Mouse (Mus musculus): ENCODE data around the gene Dynll1.
A peak's percentile ranks its signal among the peaks of the same experiment; 100 is the strongest.
"Not testable (repeated sequence)": the region's sequence is repeated elsewhere in the genome, so short reads cannot be mapped to it uniquely, and the experiment has no call there.

The Dynll1 gene

GRCm38 (mm10) chr5:115312816-115313667 is 12.2 kb upstream of the Dynll1 start:
- no peak for DNase-seq (ENCODE audit: low spot score)

- DNase-seq (ENCODE audit: low spot score), result no peak
Measured at GRCm38 (mm10) chr5:115312354-115312753, 11.6 kb upstream of the Dynll1 start.

- DNase-seq (ENCODE audit: low spot score), result not testable (repeated sequence)
Measured at GRCm38 (mm10) chr5:115302190-115302589, 1.4 kb upstream of the Dynll1 start.

- no peak for DNase-seq (ENCODE audit: low spot score)
Measured at GRCm38 (mm10) chr5:115301615-115302014, 816 bp upstream of the Dynll1 start.

GRCm38 (mm10) chr5:115300035-115300744 is 609 bp downstream of the Dynll1 start:
- DNase-seq (ENCODE audit: low spot score), result no peak

- DNase-seq (ENCODE audit: low spot score), result no peak
Measured at GRCm38 (mm10) chr5:115296347-115296746, 4.5 kb downstream of the Dynll1 start.

- DNase-seq (ENCODE audit: low spot score), result no peak
Measured at GRCm38 (mm10) chr5:115294173-115294572, 6.6 kb downstream of the Dynll1 start.

GRCm38 (mm10) chr5:115284735-115285134 is 16.1 kb downstream of the Dynll1 start:
- no peak for DNase-seq (ENCODE audit: low spot score)

GRCm38 (mm10) chr5:115280050-115280687 is 20.6 kb downstream of the Dynll1 start:
- no peak for DNase-seq (ENCODE audit: low spot score)

GRCm38 (mm10) chr5:115279226-115280049 is 21.4 kb downstream of the Dynll1 start, which contains the start of gene Coq5:
Coq5 (plus strand) TSS chr5:115279666.
- DNase-seq (ENCODE audit: low spot score), result peak; percentile 66

GRCm38 (mm10) chr5:115278785-115279184 is 22.0 kb downstream of the Dynll1 start:
- no peak for DNase-seq (ENCODE audit: low spot score)

GRCm38 (mm10) chr5:115278053-115278452 is 22.7 kb downstream of the Dynll1 start:
- DNase-seq (ENCODE audit: low spot score), result no peak

GRCm38 (mm10) chr5:115275998-115276397 is 24.8 kb downstream of the Dynll1 start:
- DNase-seq (ENCODE audit: low spot score), result no peak

- DNase-seq (ENCODE audit: low spot score), result no peak
Measured at GRCm38 (mm10) chr5:115274771-115275170, 26.0 kb downstream of the Dynll1 start.

GRCm38 (mm10) chr5:115274353-115274752 is 26.4 kb downstream of the Dynll1 start:
- no peak for DNase-seq (ENCODE audit: low spot score)

GRCm38 (mm10) chr5:115273549-115274135 is 27.2 kb downstream of the Dynll1 start:
- DNase-seq (ENCODE audit: low spot score), result no peak

- DNase-seq (ENCODE audit: low spot score), result peak; percentile 99
Measured at GRCm38 (mm10) chr5:115272812-115273548, 27.8 kb downstream of the Dynll1 start, which contains the start of gene Rnf10. Rnf10 (minus strand) TSS chr5:115272898.

GRCm38 (mm10) chr5:115271931-115272811 is 28.6 kb downstream of the Dynll1 start:
- DNase-seq (ENCODE audit: low spot score), result no peak

GRCm38 (mm10) chr5:115269969-115270368 is 30.8 kb downstream of the Dynll1 start:
- no peak for DNase-seq (ENCODE audit: low spot score)

GRCm38 (mm10) chr5:115268266-115268665 is 32.5 kb downstream of the Dynll1 start:
- DNase-seq (ENCODE audit: low spot score), result no peak
